Mouse (Mus musculus): ENCODE results near the gene Ndufc1.
"Not testable (repeated sequence)": the region's sequence is repeated elsewhere in the genome, so short reads cannot be mapped to it uniquely, and the experiment has no call there.

Gene Ndufc1

DNA sequence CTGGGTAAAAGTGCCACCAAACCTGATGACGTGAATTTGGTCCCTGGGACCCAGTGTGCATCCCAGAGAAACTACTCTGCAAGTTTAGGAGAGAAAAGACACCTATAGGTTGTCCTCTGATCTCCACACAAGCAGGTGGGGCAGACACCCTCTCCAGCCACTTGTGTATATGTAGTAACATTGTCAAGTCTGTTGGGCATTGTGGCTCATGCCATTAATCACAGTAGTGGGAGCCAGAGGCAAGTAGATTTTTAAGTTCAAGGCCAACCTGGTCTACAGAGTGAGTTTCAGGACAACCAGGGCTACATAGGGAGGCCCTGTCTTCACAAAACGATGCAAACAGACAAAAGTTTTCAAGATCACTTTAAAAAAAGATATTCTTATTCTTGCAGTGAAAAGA lies 37.0 kb downstream of the Ndufc1 start:
- DNase-seq (ENCODE audit: extremely low spot score, low read depth, low spot score) = no peak

DNA sequence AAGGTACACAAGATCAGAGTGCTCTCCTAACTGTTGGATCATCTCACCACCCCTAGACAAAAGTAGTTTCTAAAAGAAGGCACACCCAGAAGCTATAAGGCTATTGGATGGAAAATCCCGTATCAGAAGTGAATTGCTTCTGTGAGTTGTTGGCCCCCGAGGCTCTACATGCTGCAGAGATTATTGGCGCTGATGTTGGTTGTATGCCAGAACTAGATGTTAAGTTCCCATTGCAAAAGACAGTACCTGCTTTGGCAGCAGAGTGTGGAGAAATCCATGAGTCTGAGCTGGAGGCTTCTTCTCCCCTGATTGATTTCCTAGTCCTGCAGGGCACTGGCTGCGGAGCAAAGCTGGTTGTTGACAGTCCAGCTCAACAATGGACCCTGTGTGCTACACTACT lies 40.8 kb downstream of the Ndufc1 start:
- no peak for DNase-seq (ENCODE audit: extremely low spot score, low read depth, low spot score)

DNA sequence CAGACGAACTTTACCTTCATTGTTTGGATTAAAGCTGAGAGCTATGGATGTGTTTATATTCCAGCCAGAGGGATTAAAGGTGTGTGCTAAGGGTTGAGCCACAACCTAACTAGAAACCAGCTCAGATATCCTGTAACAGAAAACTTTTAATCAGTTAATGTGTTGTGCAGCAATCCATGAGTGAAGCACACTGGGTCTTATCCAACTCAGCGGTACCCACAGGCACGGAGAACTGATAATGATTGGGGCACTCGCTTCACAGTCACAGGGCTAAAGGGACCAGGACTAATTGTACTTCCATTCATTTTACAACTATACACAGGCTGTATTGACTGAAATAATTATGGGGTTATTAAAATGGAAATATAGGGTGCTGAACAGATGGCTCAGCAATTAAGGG lies 41.9 kb downstream of the Ndufc1 start:
- DNase-seq (ENCODE audit: extremely low spot score, low read depth, low spot score) = no peak

GRCm38 (mm10) chr3:51365517-51365882 lies 43.3 kb downstream of the Ndufc1 start:
- DNase-seq (ENCODE audit: extremely low spot score, low read depth, low spot score) = no peak

- DNase-seq (ENCODE audit: extremely low spot score, low read depth, low spot score) = no peak
Measured at GRCm38 (mm10) chr3:51364703-51365516, 43.9 kb downstream of the Ndufc1 start.

DNA sequence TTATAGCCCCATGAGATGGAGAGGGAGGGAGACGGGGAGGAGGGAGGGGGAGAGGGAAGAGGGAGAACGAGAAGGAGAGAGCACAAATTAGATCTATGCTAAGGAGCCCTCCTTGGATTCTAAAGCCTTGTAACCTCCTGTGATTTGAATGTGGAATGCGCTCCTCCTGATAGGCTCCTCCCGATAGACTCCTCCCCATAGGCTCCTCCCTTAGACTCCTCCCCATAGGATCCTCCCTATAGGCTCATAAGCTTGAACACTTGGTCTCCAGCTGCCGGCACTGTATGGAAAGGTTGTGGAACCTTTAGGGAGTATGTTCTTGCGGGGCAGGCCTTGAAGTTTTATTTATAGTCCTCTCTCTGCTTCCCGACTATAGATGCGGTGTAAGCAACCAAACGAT lies 47.7 kb downstream of the Ndufc1 start:
- no peak for DNase-seq (ENCODE audit: extremely low spot score, low read depth, low spot score)

DNA sequence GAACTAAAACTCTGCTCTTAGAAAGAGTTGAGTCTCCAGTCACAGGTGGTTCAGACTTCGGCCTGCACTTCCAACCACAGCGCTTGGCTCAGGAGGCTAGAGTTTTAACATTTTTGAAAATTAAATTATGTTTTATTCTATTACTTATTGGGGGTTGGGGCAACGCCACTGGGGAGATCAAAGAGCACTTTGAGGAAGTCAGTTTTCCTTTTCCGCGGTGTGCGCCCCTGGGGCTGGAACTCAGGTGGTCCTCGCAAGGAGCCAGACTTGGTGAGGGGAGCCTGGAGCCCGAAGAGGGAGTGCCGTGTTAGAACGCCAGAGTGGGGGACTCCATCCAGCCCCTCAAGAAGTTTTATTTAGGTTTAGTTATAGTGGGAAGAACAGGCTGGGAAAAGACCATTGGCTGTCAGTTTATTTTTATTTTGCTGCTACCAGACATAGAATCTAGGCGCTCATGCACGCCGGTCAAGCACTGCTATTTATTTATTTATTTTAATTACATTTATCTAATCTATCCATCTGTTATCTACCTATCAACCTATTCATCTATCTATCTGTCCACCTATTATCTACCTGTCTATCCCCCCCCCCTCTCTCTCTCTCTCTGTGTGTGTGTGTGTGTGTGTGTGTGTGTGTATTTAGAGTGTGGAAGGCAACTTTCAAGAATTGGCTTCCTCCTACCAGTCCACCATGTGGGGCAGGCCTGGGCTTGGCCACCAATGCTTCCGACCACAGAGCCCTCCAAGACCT lies 49.1 kb downstream of the Ndufc1 start:
- DNase-seq (ENCODE audit: extremely low spot score, low read depth, low spot score) = no peak

- peak; percentile 89 for DNase-seq (ENCODE audit: extremely low spot score, low read depth, low spot score)
Measured at GRCm38 (mm10) chr3:51358660-51359557, 49.9 kb downstream of the Ndufc1 start.

DNA sequence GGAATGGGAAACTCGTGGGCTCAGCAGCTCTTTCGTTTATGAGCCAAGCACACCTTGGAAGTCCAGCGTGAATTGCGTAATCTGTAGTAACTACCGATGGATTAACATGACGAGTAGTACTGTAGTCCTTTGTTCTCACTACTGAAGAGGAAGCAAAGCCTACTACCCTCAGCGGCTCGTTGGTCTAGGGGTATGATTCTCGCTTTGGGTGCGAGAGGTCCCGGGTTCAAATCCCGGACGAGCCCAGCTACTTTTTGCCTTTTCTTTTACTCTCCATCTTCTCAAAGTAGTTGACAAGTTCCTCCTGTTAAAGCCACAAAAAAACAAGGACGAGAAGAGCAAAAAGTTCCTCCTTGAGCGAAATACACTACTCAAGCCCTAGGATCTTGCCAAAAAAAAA lies 50.6 kb downstream of the Ndufc1 start:
- DNase-seq (ENCODE audit: extremely low spot score, low read depth, low spot score) = peak; percentile 82

GRCm38 (mm10) chr3:51357624-51358023 lies 51.2 kb downstream of the Ndufc1 start:
- no peak for DNase-seq (ENCODE audit: extremely low spot score, low read depth, low spot score)

GRCm38 (mm10) chr3:51357078-51357477 lies 51.7 kb downstream of the Ndufc1 start:
- DNase-seq (ENCODE audit: extremely low spot score, low read depth, low spot score) = no peak

- DNase-seq (ENCODE audit: extremely low spot score, low read depth, low spot score) = not testable (repeated sequence)
Measured at GRCm38 (mm10) chr3:51354956-51355355, 53.8 kb downstream of the Ndufc1 start.

Measured in hindlimb bud, embryonic 11.5 days (tissue).